Mouse (Mus musculus) liver, adult 2 months (tissue): ENCODE measurements at regions not wholly inside any gene's neighbourhood (a gene's known extent, or its start where the extent isn't known, plus 50 kb on each side); places are given as distances from the start of the nearest gene placed in this dataset.

Experiments
- CTCF ChIP-seq: fragments of 200-500 bp; IDR thresholded peaks from 2 replicates; pipeline ENCODE4 v1.5.1; 2011; ENCODE audit warnings: low read depth, low read length, control low read depth
- POLR2A ChIP-seq: fragments of 200-500 bp; IDR thresholded peaks from 2 replicates; pipeline ENCODE4 v1.6.1; 2011; ENCODE audit warnings: low read length, control low read depth; ENCODE audit not compliant: insufficient read depth; ENCODE audit errors: extremely low read depth

DNA sequence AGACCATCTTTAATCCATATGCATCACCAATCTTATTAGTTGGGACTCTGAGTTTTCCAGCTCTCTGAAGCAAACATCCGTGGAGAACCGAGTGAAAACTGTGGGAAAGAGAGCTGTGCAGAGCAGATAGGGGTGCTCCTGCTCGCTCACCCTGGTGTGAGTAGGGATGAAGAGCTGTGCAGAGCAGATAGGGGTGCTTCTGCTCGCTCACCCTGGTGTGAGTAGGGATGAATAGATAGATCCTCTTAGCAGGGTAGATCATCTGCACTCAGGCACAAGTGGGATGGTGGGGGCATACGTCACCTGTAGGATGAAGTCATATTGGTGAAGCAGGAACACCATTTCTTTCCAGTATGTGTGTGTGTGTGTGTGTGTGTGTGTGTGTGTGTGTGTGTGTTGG is 50.6 kb upstream of the Slc1a3 start:
- TF ChIP-seq CTCF (no peak), POLR2A (no peak)
